Mouse (Mus musculus): ENCODE measurements around the gene Rhebl1. TPM values are rescaled to one million over a fixed set of nuclear protein-coding genes. Genes with fewer than 3 reads are reported as not detected.

Rhebl1 gene
- polyA plus RNA-seq, 1 experiment from 2014 or later, result 9.5 TPM

- TF ChIP-seq CTCF (IDR thresholded peaks at IDR 0.05; ENCODE audit: low read depth), result no peak
- H3K4me3 ChIP-seq (ENCODE audit: low read depth, low read length), result no peak overlapping the region
- 56% methylated on average over 4 of the region's 4 CpGs for WGBS
Observed at GRCm38 (mm10) chr15:98893036-98893435, 1.3 kb downstream of the Rhebl1 start.

GRCm38 (mm10) chr15:98891907-98892606 lies 2.3 kb downstream of the Rhebl1 start:
- peak; percentile 94 for TF ChIP-seq CTCF (IDR thresholded peaks at IDR 0.05; ENCODE audit: low read depth)
- H3K36me3 ChIP-seq (ENCODE audit: insufficient read depth), result no peaks in the 10 kb centered on the region
- no peak overlapping the region for H3K27ac ChIP-seq (ENCODE audit: low read depth)
- ATAC-seq (ENCODE audit: insufficient read depth) (peak; percentile 66; the same call in 1 of the 2 replicates), DNase-seq (peak; percentile 91)
- no peaks in the 10 kb centered on the region for H3K9me3 ChIP-seq (ENCODE audit: low read depth, low read length)
- H3K4me2 ChIP-seq, result no peak overlapping the region
- H3K4me1 ChIP-seq (ENCODE audit: insufficient read depth), result peaks cover 7% of the 10 kb centered on the region; the same call in 1 of the 2 replicates
- H3K4me3 ChIP-seq (ENCODE audit: low read depth, low read length), result no peak overlapping the region
- 35% methylated on average over 6 of the region's 6 CpGs for WGBS
- H3K27me3 ChIP-seq (ENCODE audit: insufficient read depth, low read length), result peaks cover 53% of the 10 kb centered on the region
- no peak overlapping the region for H3K9ac ChIP-seq

More at GRCm38 (mm10) chr15:98893036-98893435, 1.3 kb downstream of the Rhebl1 start:
- ATAC-seq (ENCODE audit: insufficient read depth) (no peak), DNase-seq (no peak)
- H3K36me3 ChIP-seq (ENCODE audit: insufficient read depth), result no peaks in the 10 kb centered on the region
- H3K4me2 ChIP-seq, result no peak overlapping the region; the same call in 1 of the 2 replicates
- no peaks in the 10 kb centered on the region for H3K9me3 ChIP-seq (ENCODE audit: low read depth, low read length)
- peaks cover 11% of the 10 kb centered on the region; the same call in 1 of the 2 replicates for H3K4me1 ChIP-seq (ENCODE audit: insufficient read depth)
- peaks cover 63% of the 10 kb centered on the region for H3K27me3 ChIP-seq (ENCODE audit: insufficient read depth, low read length)
- H3K9ac ChIP-seq, result no peak overlapping the region
- H3K27ac ChIP-seq (ENCODE audit: low read depth), result no peak overlapping the region

GRCm38 (mm10) chr15:98891198-98891742 lies 3.1 kb downstream of the Rhebl1 start:
- Histone ChIP-seq H3K4me3 (ENCODE audit: low read depth, low read length) (0 out of 2 replicates have a peak overlapping the region, but pooled peaks have one; percentile 3), H3K9ac (no peak overlapping the region), H3K9me3 (ENCODE audit: low read depth, low read length) (no peaks in the 10 kb centered on the region), H3K27me3 (ENCODE audit: insufficient read depth, low read length) (peaks cover 45% of the 10 kb centered on the region), H3K36me3 (ENCODE audit: insufficient read depth) (no peaks in the 10 kb centered on the region), H3K27ac (ENCODE audit: low read depth) (no peak overlapping the region), H3K4me2 (peak overlapping the region; percentile 49), H3K4me1 (ENCODE audit: insufficient read depth) (peaks cover 7% of the 10 kb centered on the region; the same call in 1 of the 2 replicates)
- 10% methylated on average over 19 of the region's 19 CpGs for WGBS
- ATAC-seq (ENCODE audit: insufficient read depth) (no peak), DNase-seq (no peak)
- no peak for TF ChIP-seq CTCF (IDR thresholded peaks at IDR 0.05; ENCODE audit: low read depth)

- no peak overlapping the region for H3K27ac ChIP-seq (ENCODE audit: low read depth)
- ATAC-seq (ENCODE audit: insufficient read depth), result no peak
- no peaks in the 10 kb centered on the region for H3K36me3 ChIP-seq (ENCODE audit: insufficient read depth)
- no peak for TF ChIP-seq CTCF (IDR thresholded peaks at IDR 0.05; ENCODE audit: low read depth)
- H3K4me2 ChIP-seq, result no peak overlapping the region
- H3K4me3 ChIP-seq (ENCODE audit: low read depth, low read length), result no peak overlapping the region
- H3K4me1 ChIP-seq (ENCODE audit: insufficient read depth), result no peaks in the 10 kb centered on the region
- 74% methylated on average over 7 of the region's 7 CpGs for WGBS
- no peak for DNase-seq
- no peak overlapping the region for H3K9ac ChIP-seq
- no peaks in the 10 kb centered on the region for H3K9me3 ChIP-seq (ENCODE audit: low read depth, low read length)
- peaks cover 8% of the 10 kb centered on the region; the same call in 1 of the 2 replicates for H3K27me3 ChIP-seq (ENCODE audit: insufficient read depth, low read length)
Observed at GRCm38 (mm10) chr15:98887526-98887925, 6.8 kb downstream of the Rhebl1 start.

- DNase-seq (no peak), ATAC-seq (ENCODE audit: insufficient read depth) (no peak)
- Histone ChIP-seq H3K27ac (ENCODE audit: low read depth) (no peak overlapping the region), H3K9ac (no peak overlapping the region), H3K27me3 (ENCODE audit: insufficient read depth, low read length) (0 out of 2 replicates have a peak, but pooled peaks cover 5% of the 10 kb centered on the region), H3K9me3 (ENCODE audit: low read depth, low read length) (no peaks in the 10 kb centered on the region), H3K36me3 (ENCODE audit: insufficient read depth) (no peaks in the 10 kb centered on the region), H3K4me2 (no peak overlapping the region), H3K4me3 (ENCODE audit: low read depth, low read length) (no peak overlapping the region), H3K4me1 (ENCODE audit: insufficient read depth) (no peaks in the 10 kb centered on the region)
- TF ChIP-seq CTCF (IDR thresholded peaks at IDR 0.05; ENCODE audit: low read depth), result no peak
- 41% methylated on average over 8 of the region's 8 CpGs for WGBS
Observed at GRCm38 (mm10) chr15:98886667-98887387, 7.5 kb downstream of the Rhebl1 start.

- no peaks in the 10 kb centered on the region for H3K27me3 ChIP-seq (ENCODE audit: insufficient read depth, low read length)
- 55% methylated on average over 1 of the region's 1 CpGs for WGBS
- DNase-seq (no peak), ATAC-seq (ENCODE audit: insufficient read depth) (no peak)
- H3K27ac ChIP-seq (ENCODE audit: low read depth), result no peak overlapping the region
- no peaks in the 10 kb centered on the region for H3K4me1 ChIP-seq (ENCODE audit: insufficient read depth)
- H3K4me3 ChIP-seq (ENCODE audit: low read depth, low read length), result no peak overlapping the region
- H3K36me3 ChIP-seq (ENCODE audit: insufficient read depth), result no peaks in the 10 kb centered on the region
- no peak overlapping the region for H3K9ac ChIP-seq
- H3K4me2 ChIP-seq, result no peak overlapping the region
- H3K9me3 ChIP-seq (ENCODE audit: low read depth, low read length), result no peaks in the 10 kb centered on the region
- TF ChIP-seq CTCF (IDR thresholded peaks at IDR 0.05; ENCODE audit: low read depth), result no peak
Observed at GRCm38 (mm10) chr15:98884106-98884505, 10.2 kb downstream of the Rhebl1 start.

- Histone ChIP-seq H3K9ac (no peak overlapping the region), H3K27me3 (ENCODE audit: insufficient read depth, low read length) (no peaks in the 10 kb centered on the region), H3K27ac (ENCODE audit: low read depth) (no peak overlapping the region), H3K4me2 (no peak overlapping the region), H3K4me3 (ENCODE audit: low read depth, low read length) (no peak overlapping the region), H3K9me3 (ENCODE audit: low read depth, low read length) (no peaks in the 10 kb centered on the region), H3K36me3 (ENCODE audit: insufficient read depth) (no peaks in the 10 kb centered on the region), H3K4me1 (ENCODE audit: insufficient read depth) (no peaks in the 10 kb centered on the region)
- ATAC-seq (ENCODE audit: insufficient read depth), result no peak
- TF ChIP-seq CTCF (IDR thresholded peaks at IDR 0.05; ENCODE audit: low read depth), result no peak
- DNase-seq, result no peak
Observed at GRCm38 (mm10) chr15:98883661-98884060, 10.7 kb downstream of the Rhebl1 start.
